Mouse (Mus musculus) cerebral cortex, adult 2 months (tissue): ENCODE measurements around the gene Bcl2l14.

ENCODE experiments used
- WGBS: fragments of 180-500 bp; shearing (Covaris S2); methylation state at CpG from one replicate; pipeline ENCODE4 v1.1.7; 2018; 5-methylcytosine and 5-hydroxymethylcytosine counted together

Bcl2l14 gene

GRCm38 (mm10) chr6:134443198-134443904, 47.2 kb downstream of the Bcl2l14 start:
- 75% methylated on average over 9 of the region's 9 CpGs for WGBS

- 71% methylated on average over 5 of the region's 5 CpGs for WGBS
Observed at GRCm38 (mm10) chr6:134443925-134444324, 47.8 kb downstream of the Bcl2l14 start.

GRCm38 (mm10) chr6:134448451-134448850, 52.3 kb downstream of the Bcl2l14 start:
- WGBS = 92% methylated on average over 12 of the region's 12 CpGs

- 46% methylated on average over 11 of the region's 11 CpGs for WGBS
Observed at GRCm38 (mm10) chr6:134449958-134450357, 53.8 kb downstream of the Bcl2l14 start.

- 37% methylated on average over 14 of the region's 14 CpGs for WGBS
Observed at GRCm38 (mm10) chr6:134450661-134451119, 54.6 kb downstream of the Bcl2l14 start.

- 100% methylated on average over 1 of the region's 1 CpGs for WGBS
Observed at GRCm38 (mm10) chr6:134454093-134454492, 58.0 kb downstream of the Bcl2l14 start.

- 76% methylated on average over 1 of the region's 1 CpGs for WGBS
Observed at GRCm38 (mm10) chr6:134458376-134458775, 62.3 kb downstream of the Bcl2l14 start.

- 75% methylated on average over 6 of the region's 6 CpGs for WGBS
Observed at GRCm38 (mm10) chr6:134461175-134461574, 65.1 kb downstream of the Bcl2l14 start.

GRCm38 (mm10) chr6:134466671-134467229, 70.6 kb downstream of the Bcl2l14 start:
- WGBS = 80% methylated on average over 10 of the region's 10 CpGs

- 80% methylated on average over 2 of the region's 2 CpGs for WGBS
Observed at GRCm38 (mm10) chr6:134469297-134469696, 73.2 kb downstream of the Bcl2l14 start.

GRCm38 (mm10) chr6:134470857-134471256, 74.7 kb downstream of the Bcl2l14 start:
- 66% methylated on average over 14 of the region's 14 CpGs for WGBS

- 86% methylated on average over 7 of the region's 7 CpGs for WGBS
Observed at GRCm38 (mm10) chr6:134473143-134473561, 77.0 kb downstream of the Bcl2l14 start.

- WGBS = 74% methylated on average over 10 of the region's 10 CpGs
Observed at GRCm38 (mm10) chr6:134479481-134479880, 83.4 kb downstream of the Bcl2l14 start.

- WGBS = 93% methylated on average over 9 of the region's 9 CpGs
Observed at GRCm38 (mm10) chr6:134486318-134486717, 90.2 kb downstream of the Bcl2l14 start.
